Mouse (Mus musculus) E14TG2a.4 (cell line): ENCODE results near the gene Tamm41.

Experiments used
- CTCF ChIP-seq: conservative IDR thresholded peaks from 2 replicates; pipeline ENCODE4 v1.5.1; 2014; ENCODE audit warnings: low read length
- NANOG ChIP-seq: IDR thresholded peaks from 2 replicates; pipeline ENCODE4 v1.6.1; 2014; ENCODE audit warnings: borderline replicate concordance, low read length, mixed read lengths
- POU5F1 ChIP-seq: IDR thresholded peaks from 2 replicates; pipeline ENCODE4 v1.6.1; 2014; ENCODE audit warnings: low read length, borderline replicate concordance

GRCm38 (mm10) chr6:115037103-115038094 is at the start of gene Tamm41:
- peak; percentile 38 for TF ChIP-seq CTCF
- no peak for TF ChIP-seq POU5F1
- TF ChIP-seq NANOG: no peak
